Mouse (Mus musculus): ENCODE measurements around the gene Pnpla3.

- TF ChIP-seq CTCF (IDR thresholded peaks at IDR 0.05; ENCODE audit: control insufficient read depth, insufficient read depth, insufficient replicate concordance, low read depth, low read length) (no peak), POLR2A (IDR thresholded peaks at IDR 0.05; ENCODE audit: control insufficient read depth, low read depth, low read length) (no peak)
Observed at GRCm38 (mm10) chr15:84207327-84207726, 39.7 kb downstream of the Pnpla3 start.
